Mouse (Mus musculus) embryo, embryonic 10.5 days (tissue): Measurements from ENCODE around the gene Kdm2b.

ENCODE experiments used
- DNase-seq: peaks from one replicate; pipeline ENCODE4 v3.0.0-alpha.2; 2015; ENCODE audit warnings: low spot score

Kdm2b gene

GRCm38 (mm10) chr5:122890396-122890795, 99.2 kb downstream of the Kdm2b start:
- DNase-seq: no peak

- DNase-seq: no peak
Observed at GRCm38 (mm10) chr5:122888612-122889214, 100.9 kb downstream of the Kdm2b start.

- peak; percentile 18 for DNase-seq
Observed at GRCm38 (mm10) chr5:122887926-122888611, 101.6 kb downstream of the Kdm2b start.

- no peak for DNase-seq
Observed at GRCm38 (mm10) chr5:122887033-122887432, 102.6 kb downstream of the Kdm2b start.

- DNase-seq: no peak
Observed at GRCm38 (mm10) chr5:122884594-122885348, 104.9 kb downstream of the Kdm2b start.

- DNase-seq: no peak
Observed at GRCm38 (mm10) chr5:122883652-122884235, 105.9 kb downstream of the Kdm2b start.

GRCm38 (mm10) chr5:122883237-122883636, 106.4 kb downstream of the Kdm2b start:
- DNase-seq: no peak

- no peak for DNase-seq
Observed at GRCm38 (mm10) chr5:122882256-122883050, 107.2 kb downstream of the Kdm2b start.

GRCm38 (mm10) chr5:122881313-122881712, 108.3 kb downstream of the Kdm2b start:
- DNase-seq: peak; percentile 84

GRCm38 (mm10) chr5:122880241-122880980, 109.2 kb downstream of the Kdm2b start:
- DNase-seq: no peak

- no peak for DNase-seq
Observed at GRCm38 (mm10) chr5:122876671-122877070, 113.0 kb downstream of the Kdm2b start.

GRCm38 (mm10) chr5:122874359-122874758, 115.3 kb downstream of the Kdm2b start:
- DNase-seq: no peak

- no peak for DNase-seq
Observed at GRCm38 (mm10) chr5:122873573-122873972, 116.0 kb downstream of the Kdm2b start.

- no peak for DNase-seq
Observed at GRCm38 (mm10) chr5:122872626-122873025, 117.0 kb downstream of the Kdm2b start.

- no peak for DNase-seq
Observed at GRCm38 (mm10) chr5:122863053-122863452, 126.6 kb downstream of the Kdm2b start.

- DNase-seq: no peak
Observed at GRCm38 (mm10) chr5:122855858-122856257, 133.8 kb downstream of the Kdm2b start.

- DNase-seq: no peak
Observed at GRCm38 (mm10) chr5:122852611-122853010, 137.0 kb downstream of the Kdm2b start.

- DNase-seq: peak; percentile 83
Observed at GRCm38 (mm10) chr5:122850319-122851002, 139.2 kb downstream of the Kdm2b start.

- peak; percentile 99 for DNase-seq
Observed at GRCm38 (mm10) chr5:122849521-122850318, 139.9 kb downstream of the Kdm2b start, which contains the start of gene Rnf34. Gene Rnf34, plus strand, starts transcription at chr5:122850048.

- no peak for DNase-seq
Observed at GRCm38 (mm10) chr5:122843799-122844198, 145.8 kb downstream of the Kdm2b start.
